23 mouse cellular contexts compared by ENCODE assay signal in the genomic region with DNA sequence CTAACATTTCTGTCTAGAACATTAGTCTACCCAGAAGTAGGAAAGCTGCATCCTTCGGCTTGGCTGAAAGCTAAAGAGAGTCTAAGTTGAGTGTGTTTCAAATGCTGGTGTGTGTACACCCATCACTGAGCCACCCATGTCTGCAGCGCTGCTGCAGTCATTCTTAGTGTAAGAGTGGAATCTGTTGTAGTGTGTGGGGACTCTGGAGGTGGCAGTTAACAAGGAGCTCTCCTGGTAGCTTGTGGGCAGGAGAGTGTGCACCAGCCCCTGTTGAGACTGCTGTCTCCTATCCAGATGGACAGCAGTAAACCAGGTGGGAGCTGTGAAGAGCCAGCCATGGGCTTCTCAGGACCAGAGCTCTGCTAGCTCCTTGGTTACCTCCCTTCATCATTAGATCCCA. TPM values are rescaled to one million over a fixed set of nuclear protein-coding genes. Genes with fewer than 3 reads are reported as not detected.
DNase-seq lines count a peak whose midpoint lies in the region; ATAC-seq lines count a peak whose summit lies in the region.
"Had no signal": no experiment of that assay in that cellular context is flagged by ENCODE, and none has a peak within 500 bp of the region (broad histone marks: within the 10 kb centered on the region; RNA-seq: fewer than 3 reads in every experiment).

No protein-coding gene starts in this region.

- peak; percentile 30 to 40 for DNase-seq in cerebellum, postnatal 10 days
- DNase-seq in cerebellum, adult 9-11 months = no peak
- DNase-seq in left cerebral cortex, postnatal 25 days (ENCODE audit: low spot score in 2 of 2) = peak; percentile 17 to 78
- DNase-seq in left cerebral cortex, adult 11 months (ENCODE audit: low spot score) = no peak
- no peak for DNase-seq in thymus, postnatal 10 days (ENCODE audit: low spot score in 2 of 2)
- DNase-seq: adrenal gland, postnatal 10 days; cerebellum, adult 9-10 months; forebrain, postnatal 0 days; kidney, adult 9 months; kidney, postnatal 14 days; lung, adult 2 months; lung, postnatal 14 days; right cerebral cortex, postnatal 25 days; thymus, postnatal 4 days had no signal

- H3K4me3 ChIP-seq in megakaryocyte, embryonic 14.5 days (replicated peaks) = peak overlapping the region; percentile 12
- H3K4me3 ChIP-seq: heart, embryonic 10.5 days; hindbrain, embryonic 15.5 days; intestine, embryonic 15.5 days; layer of hippocampus, adult 2 months; midbrain, embryonic 10.5 days; neural tube, embryonic 15.5 days had no signal

- no peak for ATAC-seq in megakaryocyte, adult 5-6 weeks (ENCODE audit: poor library complexity, severe bottlenecking)
- peak; percentile 14; the same call in 1 of the 2 replicates for ATAC-seq in common myeloid progenitor, adult 5-6 weeks (replicated peaks; ENCODE audit: low read depth, poor library complexity, severe bottlenecking)
- ATAC-seq: forebrain, postnatal 0 days; intestine, embryonic 15.5 days had no signal

- H3K4me1 ChIP-seq in megakaryocyte, embryonic 14.5 days = peaks cover 74% of the 10 kb centered on the region
- H3K4me1 ChIP-seq: hindbrain, embryonic 15.5 days; midbrain, embryonic 10.5 days; neural tube, embryonic 15.5 days had no signal

- H3K36me3 ChIP-seq in megakaryocyte, embryonic 14.5 days (replicated peaks; ENCODE audit: low read length) = peaks cover 13% of the 10 kb centered on the region
- H3K36me3 ChIP-seq: hindbrain, embryonic 15.5 days; intestine, embryonic 15.5 days; neural tube, embryonic 15.5 days had no signal

- H3K9me3 ChIP-seq in megakaryocyte, embryonic 14.5 days = no peaks in the 10 kb centered on the region
- H3K9me3 ChIP-seq: heart, embryonic 10.5 days; hindbrain, embryonic 15.5 days; intestine, embryonic 15.5 days; midbrain, embryonic 10.5 days; neural tube, embryonic 15.5 days had no signal

- intact Hi-C loops in left cerebral cortex, postnatal 25 days (cut with DNase I) = no loop called here

- no peaks in the 10 kb centered on the region for H3K27me3 ChIP-seq in megakaryocyte, embryonic 14.5 days (replicated peaks)
- H3K27me3 ChIP-seq: hindbrain, embryonic 15.5 days; intestine, embryonic 15.5 days; neural tube, embryonic 15.5 days had no signal

RNA-seq across cellular contexts. Expression of a gene that starts 18.0 kb away (rescaled TPM):
- 10 to 100 TPM; 19.5 to 21.5 TPM for total RNA-seq in left cerebral cortex, postnatal 25 days (2021)
- polyA plus RNA-seq in megakaryocyte, embryonic 14.5 days (2012; ENCODE audit: insufficient read depth, low replicate concordance) = 1.9 and 2.9 TPM in 2 replicates
- total RNA-seq in megakaryocyte, adult 5-6 weeks (2015) = 7.3 and 8.2 TPM in 2 replicates
- total RNA-seq in megakaryocyte, adult 5-6 weeks (2017) = 6.1 and 7.2 TPM in 2 replicates
- 14.2 and 24.0 TPM in 2 replicates for total RNA-seq in common myeloid progenitor, adult 5-6 weeks (2017)

Comparison
In these comparisons a context has a peak if more than half of its experiments do, and no peak if none do; other contexts are left out.
1. DNase-seq: peak in cerebellum, postnatal 10 days (2 of 2) and left cerebral cortex, postnatal 25 days (2 of 2); none in cerebellum, adult 9-11 months (single experiment), left cerebral cortex, adult 11 months (single experiment) and thymus, postnatal 10 days (0 of 2).